Mouse (Mus musculus) Patski (cell line): Measurements from ENCODE around the gene Ube2z. TPM values are rescaled to one million over a fixed set of nuclear protein-coding genes. Genes with fewer than 3 reads are reported as not detected.

Source experiments
- ATAC-seq: fragments of 100-300 bp; one replicate; pipeline ENCODE4 v1.8.0; 2021
- CTCF ChIA-PET: fragments of 350-600 bp; sonication (Branson Sonifier 250); formaldehyde crosslinking; loops from one replicate; lab custom pipeline; 2022; ENCODE audit warnings: inconsistent platforms; lab: Charles Lee
- POLR2A ChIA-PET: fragments of 350-600 bp; sonication (Branson Sonifier 250); formaldehyde crosslinking; loops from one replicate; lab custom pipeline; 2022; ENCODE audit warnings: antibody characterized with exemption, inconsistent platforms; lab: Charles Lee
- DNase-seq: peaks from one replicate; pipeline ENCODE4 v3.0.0-alpha.2; 2011; ENCODE audit warnings: low read depth, low spot score
- H3K27me3 ChIP-seq: fragments of 371-371 bp; one replicate; pipeline ENCODE4 v1.5.1; 2021
- CTCF ChIP-seq: fragments of 100-300 bp; IDR thresholded peaks from one replicate; pipeline ENCODE4 v1.5.1; 2021
- in situ Hi-C: fragments of 300-500 bp; cut with MboI; formaldehyde crosslinking; loops from 3 replicates; pipeline ENCODE4 v1.11.1; 2018; ENCODE audit warnings: low pct_unique_long_range_greater_than_20kb, mixed read lengths
- polyA plus RNA-seq: library from polyadenylated mRNA; unstranded; gene quantifications from one replicate; pipeline ENCODE4 v1.2.3, GENCODE M21; 2021

The Ube2z gene
- polyA plus RNA-seq, 1 experiment from 2014 or later: 74.0 TPM

DNA sequence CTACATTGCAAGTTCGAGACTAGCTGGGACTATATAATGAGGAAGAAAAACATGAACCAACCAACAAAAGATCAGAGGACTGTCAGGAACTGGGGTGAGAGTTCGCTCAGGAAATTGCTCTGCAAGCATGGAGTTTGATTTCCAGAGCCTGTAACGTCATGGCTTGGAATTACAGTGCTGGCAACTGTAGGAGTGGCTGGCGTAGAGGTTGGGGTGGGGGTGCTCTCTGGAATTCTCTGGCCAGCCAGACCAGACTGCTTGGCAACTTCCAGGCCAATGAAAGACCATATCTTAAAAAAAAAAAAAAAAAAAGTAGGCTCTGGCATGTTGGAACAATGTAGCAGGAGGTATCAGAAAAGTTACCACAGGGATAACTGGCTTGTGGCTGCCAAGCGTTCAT is 15.5 kb upstream of the Ube2z start:
- DNase-seq: no peak
- in situ Hi-C loops: no loop called here
- H3K27me3 ChIP-seq: no peaks in the 10 kb centered on the region
- no peak for TF ChIP-seq CTCF
- POLR2A ChIA-PET: no interaction called here
- CTCF ChIA-PET: no interaction called here
- ATAC-seq: no peak

DNA sequence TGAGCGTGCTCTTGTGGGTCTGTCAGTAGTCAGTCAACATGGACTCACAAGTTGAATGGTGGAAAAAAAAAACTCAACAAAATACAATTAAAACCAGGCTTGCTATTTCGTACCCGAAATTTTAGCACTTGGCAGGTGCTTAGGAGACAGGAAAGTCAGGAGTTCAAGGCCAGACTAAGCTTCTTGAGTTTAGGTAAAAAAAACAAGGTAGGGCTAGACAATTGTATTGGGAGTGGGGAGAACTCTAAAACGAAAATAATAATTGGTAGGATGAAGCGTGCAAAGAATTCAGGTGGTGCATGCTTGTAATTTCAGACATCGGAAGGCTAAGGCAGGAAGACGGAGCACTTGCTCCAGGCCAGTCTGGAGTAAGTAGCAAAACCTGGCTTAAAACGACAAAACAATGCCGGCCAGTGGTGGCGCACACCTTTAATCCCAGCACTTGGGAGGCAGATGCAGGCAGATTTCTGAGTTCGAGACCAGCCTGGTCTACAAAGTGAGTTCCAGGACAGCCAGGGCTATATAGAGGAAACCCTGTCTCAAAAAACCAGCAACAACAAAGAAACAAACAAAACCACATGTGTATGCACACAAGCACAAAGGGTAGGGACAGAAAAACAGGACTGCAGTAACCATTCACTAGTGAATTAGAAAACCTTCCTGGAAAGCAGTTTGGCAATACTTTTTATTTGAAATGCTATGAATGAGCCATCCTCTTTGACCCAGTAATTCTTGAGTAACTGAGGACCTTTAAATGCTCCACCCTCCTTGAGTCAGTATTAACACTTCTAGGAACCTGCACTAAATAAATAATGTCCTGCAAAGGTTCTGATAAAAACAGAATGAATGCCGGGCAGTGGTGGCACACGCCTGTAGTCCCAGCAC is 11.3 kb upstream of the Ube2z start:
- no peak for ATAC-seq
- DNase-seq: no peak
- no peaks in the 10 kb centered on the region for H3K27me3 ChIP-seq
- ChIA-PET CTCF (interaction anchor here (0.7 kb wide), 1 partner anchor 74 kb away, joined by 3 read pairs; no protein-coding TSS in a partner anchor), POLR2A (interaction anchor here (0.6 to 2.5 kb wide), 2 partner anchors 11 to 62 kb away, joined by 3 to 19 read pairs; partner anchors contain the start of gene Ube2z)
- no peak for TF ChIP-seq CTCF
- in situ Hi-C loops: no loop called here

DNA sequence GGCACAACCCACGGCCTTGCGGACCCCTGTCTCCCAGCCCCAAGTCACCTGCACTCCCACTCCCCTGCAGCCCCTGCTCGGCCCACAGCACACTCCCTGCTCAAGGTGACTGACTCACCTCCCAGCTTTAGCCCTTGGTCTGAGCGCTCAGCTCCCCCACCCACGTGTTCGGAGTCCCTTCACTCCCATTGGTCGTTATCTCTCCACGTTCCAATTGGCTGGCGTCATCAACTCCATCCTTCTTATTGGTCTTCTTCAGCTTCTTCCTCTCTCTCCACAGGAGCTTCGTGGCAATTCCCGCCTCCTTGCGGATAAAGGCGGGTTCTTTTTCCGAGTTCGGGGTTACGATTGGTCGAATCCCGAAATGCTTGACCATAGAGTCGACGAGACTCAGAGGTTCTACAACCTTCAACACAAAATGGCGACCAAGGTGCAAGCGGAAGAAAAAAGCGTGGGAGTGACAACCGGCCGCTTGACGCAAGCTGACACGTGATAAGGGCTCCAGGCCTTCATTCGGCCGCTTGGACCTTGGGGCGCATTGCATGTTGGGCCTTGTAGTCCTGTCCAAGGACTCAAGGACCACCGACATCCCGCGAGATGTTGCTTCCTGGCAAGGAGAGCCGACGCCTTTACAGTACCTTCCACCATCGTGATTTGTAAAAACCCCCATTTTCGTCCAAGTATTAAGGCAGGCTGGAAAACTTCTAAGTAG is 10.5 kb upstream of the Ube2z start, which contains the start of gene Atp5g1:
Gene Atp5g1 (minus strand): TSS at position 162 of the 712 bp plus-strand sequence.
- no peak for TF ChIP-seq CTCF
- ATAC-seq: peak; percentile 97
- ChIA-PET POLR2A (interaction anchor here (2.5 kb wide), 1 partner anchor 10 kb away, joined by 19 read pairs; the partner anchor contains the start of gene Ube2z), CTCF (interaction anchor here (0.7 kb wide), 1 partner anchor 73 kb away, joined by 3 read pairs; no protein-coding TSS in a partner anchor)
- in situ Hi-C loops: no loop called here
- peak; percentile 100 for DNase-seq
- H3K27me3 ChIP-seq: no peaks in the 10 kb centered on the region

DNA sequence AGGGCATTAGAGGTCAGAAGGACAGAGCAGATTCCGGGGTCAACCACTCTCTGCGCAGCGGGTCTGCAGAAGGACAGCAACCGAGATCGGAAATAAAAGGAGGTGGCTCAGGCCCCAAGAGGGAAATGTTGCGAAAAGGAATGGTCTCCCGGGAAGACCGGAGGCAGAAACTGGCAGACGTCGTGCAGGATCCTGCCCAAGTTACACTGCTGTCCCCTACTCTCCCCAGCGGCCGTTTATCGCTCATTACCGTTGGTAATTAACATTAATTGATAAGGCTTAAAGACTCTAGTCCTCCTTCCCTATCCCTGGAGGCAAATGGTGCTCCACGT is 10.0 kb upstream of the Ube2z start:
- no peak for TF ChIP-seq CTCF
- ChIA-PET CTCF (interaction anchor here (1.1 kb wide), 1 partner anchor 34 kb away, joined by 3 read pairs; no protein-coding TSS in a partner anchor), POLR2A (interaction anchor here (2.5 kb wide), 1 partner anchor 10 kb away, joined by 19 read pairs; the partner anchor contains the start of gene Ube2z)
- in situ Hi-C loops: no loop called here
- ATAC-seq (peak; percentile 1), DNase-seq (no peak)
- no peaks in the 10 kb centered on the region for H3K27me3 ChIP-seq

DNA sequence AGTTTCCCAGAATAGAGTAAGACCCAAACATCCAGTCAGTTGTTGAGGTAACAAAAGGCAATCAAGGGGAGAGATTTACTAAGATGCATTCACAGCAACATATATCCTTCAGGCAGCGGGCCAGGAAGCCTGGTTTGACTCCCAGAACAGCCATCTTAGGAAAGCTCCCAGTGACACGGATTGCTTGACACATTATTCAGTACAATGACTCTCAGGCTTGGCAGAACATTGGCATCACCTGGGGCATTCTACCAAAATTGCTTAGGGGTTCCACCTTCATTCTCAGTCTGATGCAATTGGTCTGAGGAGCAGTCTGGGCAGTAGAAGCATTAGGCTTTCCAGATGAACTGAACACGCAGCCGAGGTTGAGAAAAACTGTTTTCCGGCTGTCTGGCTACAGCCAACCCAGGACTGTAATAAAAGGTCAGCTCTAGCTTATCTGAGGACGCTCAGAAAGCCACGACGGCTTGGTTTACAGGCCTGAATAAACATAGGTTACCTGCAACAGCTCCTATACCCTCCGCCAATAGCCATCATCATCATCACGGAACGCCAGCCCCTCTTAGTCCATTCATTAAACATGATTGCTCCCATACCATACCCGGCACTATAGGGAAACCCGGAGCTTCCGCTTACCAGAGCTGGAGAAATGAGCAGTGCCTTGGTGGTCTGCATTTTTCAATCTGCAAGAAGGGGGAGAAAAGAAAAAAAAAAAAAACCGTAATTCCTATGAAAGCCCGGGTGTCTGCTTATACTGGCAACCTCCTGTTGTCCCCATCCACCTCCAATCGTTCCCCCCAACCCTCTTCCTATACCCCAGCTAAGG is 9.4 kb upstream of the Ube2z start:
- no peaks in the 10 kb centered on the region for H3K27me3 ChIP-seq
- CTCF ChIA-PET: interaction anchor here (1.1 to 1.4 kb wide), 2 partner anchors 28 to 34 kb away, joined by 3 to 4 read pairs; no protein-coding TSS in a partner anchor
- no peak for TF ChIP-seq CTCF
- POLR2A ChIA-PET: interaction anchor here (0.6 to 2.5 kb wide), 4 partner anchors 9 to 961 kb away, joined by 3 to 19 read pairs (median 4); partner anchors contain the start of gene Ube2z
- in situ Hi-C loops: no loop called here
- DNase-seq: no peak
- no peak for ATAC-seq

DNA sequence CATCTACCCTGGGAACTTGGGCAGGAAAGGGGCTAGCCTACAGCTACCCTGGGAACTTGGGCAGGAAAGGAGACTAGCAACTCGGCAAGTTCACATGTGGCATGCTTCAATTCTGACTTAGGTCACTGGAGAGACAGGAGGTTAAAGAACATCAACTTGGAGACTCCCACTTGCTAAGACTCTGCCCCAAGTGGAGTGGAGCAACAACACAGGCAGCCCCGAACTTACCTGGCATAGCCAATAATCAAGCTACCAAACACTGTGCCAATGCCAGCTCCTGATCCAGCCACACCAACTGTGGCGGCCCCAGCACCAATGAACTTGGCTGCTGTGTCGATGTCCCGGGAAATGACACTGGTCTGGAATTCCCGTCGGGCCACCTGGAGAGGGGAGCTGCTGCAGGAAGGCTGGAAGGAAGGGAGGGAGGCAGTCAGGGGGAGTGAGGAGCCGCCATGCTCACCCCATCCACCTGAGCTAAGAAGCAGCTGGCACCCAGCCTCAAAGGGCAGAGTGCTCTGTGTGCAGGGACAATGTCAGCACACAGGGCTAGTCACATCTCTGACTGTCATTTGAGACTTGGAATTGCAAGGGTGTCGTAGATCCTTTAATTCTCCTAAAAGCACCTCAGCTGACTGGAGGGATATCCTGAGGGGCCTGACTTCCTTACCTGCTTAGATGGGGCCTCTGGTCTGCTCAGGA is 8.3 kb upstream of the Ube2z start:
- ATAC-seq: no peak
- ChIA-PET POLR2A (interaction anchor here (0.8 kb wide), 1 partner anchor 9 kb away, joined by 3 read pairs; the partner anchor contains the start of gene Ube2z), CTCF (interaction anchor here (1.4 kb wide), 1 partner anchor 27 kb away, joined by 4 read pairs; no protein-coding TSS in a partner anchor)
- DNase-seq: no peak
- no peak for TF ChIP-seq CTCF
- in situ Hi-C loops: no loop called here
- H3K27me3 ChIP-seq: no peaks in the 10 kb centered on the region

DNA sequence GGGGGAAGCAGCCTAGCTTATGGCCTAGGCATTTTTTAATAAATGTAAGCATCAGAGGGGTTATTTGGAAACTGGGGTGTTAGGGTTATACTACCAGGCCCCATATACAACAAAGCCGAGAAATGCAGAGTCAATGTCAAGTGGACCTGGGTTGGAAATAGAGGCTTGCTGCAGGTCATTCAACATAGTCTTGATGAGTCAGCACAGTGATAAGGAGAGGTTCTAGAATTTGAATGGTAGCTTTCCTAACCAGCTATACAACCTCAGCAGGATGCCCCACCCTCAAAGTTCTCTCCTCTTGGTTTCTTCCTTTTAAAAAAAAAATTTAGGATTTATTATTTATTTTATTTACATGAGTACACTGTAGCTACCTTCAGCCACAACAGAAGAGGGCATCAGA is 5.8 kb upstream of the Ube2z start:
- ATAC-seq: no peak
- H3K27me3 ChIP-seq: no peaks in the 10 kb centered on the region
- ChIA-PET POLR2A (no interaction called here), CTCF (interaction anchor here (0.9 to 1.3 kb wide), 2 partner anchors 63 to 96 kb away, joined by 3 read pairs; partner anchors contain the start of gene Ttll6)
- in situ Hi-C loops: no loop called here
- TF ChIP-seq CTCF: no peak
- no peak for DNase-seq

DNA sequence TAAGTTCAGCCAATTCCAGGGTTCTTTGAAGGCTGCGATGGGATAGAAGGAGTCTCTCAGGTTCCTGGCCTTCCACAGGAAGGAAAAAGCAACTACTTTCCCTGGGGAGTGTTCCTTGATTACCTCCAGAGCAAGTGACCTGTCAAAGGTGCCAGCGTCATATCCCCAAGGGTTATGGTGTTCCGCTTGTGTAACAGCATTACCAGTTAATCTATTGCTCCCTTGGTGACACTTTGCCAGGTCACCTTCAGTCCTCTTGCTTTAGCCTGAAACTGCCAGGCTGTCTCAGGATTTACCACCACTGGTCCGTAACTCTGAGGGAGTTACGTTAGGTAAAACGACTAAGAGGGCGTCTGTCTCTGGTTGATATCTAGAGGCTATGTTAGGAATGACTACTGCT is 5.2 kb upstream of the Ube2z start:
- no peak for TF ChIP-seq CTCF
- H3K27me3 ChIP-seq: no peaks in the 10 kb centered on the region
- no peak for ATAC-seq
- in situ Hi-C loops: no loop called here
- POLR2A ChIA-PET: no interaction called here
- CTCF ChIA-PET: interaction anchor here (1.3 to 1.6 kb wide), 2 partner anchors 12 to 63 kb away, joined by 3 to 5 read pairs; partner anchors contain the start of gene Ttll6
- no peak for DNase-seq

DNA sequence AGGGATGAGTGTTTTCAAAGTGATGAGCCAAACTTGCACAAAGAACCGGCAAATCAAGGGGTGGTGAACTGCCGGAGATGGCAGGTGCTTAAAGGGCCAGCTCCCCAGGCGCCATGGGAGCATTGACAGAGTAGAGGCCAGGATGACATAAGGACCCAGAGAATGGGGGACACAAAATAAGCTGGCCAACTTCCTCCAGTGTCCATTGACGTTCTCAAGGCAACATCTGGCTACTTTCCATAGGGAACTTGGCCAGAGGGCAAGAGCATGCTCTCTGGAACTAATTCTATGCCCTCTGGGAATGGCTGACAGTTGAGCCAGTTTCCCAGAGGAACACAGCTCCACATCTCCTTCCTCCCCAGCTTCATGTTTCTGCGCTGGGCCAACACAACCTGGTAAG is 3.0 kb upstream of the Ube2z start:
- no peaks in the 10 kb centered on the region for H3K27me3 ChIP-seq
- no peak for ATAC-seq
- DNase-seq: no peak
- ChIA-PET POLR2A (no interaction called here), CTCF (no interaction called here)
- in situ Hi-C loops: no loop called here
- TF ChIP-seq CTCF: no peak
